Mouse (Mus musculus) midbrain, postnatal 0 days (tissue): ENCODE measurements around the gene Map6d1. TPM values are rescaled to one million over a fixed set of nuclear protein-coding genes. Genes with fewer than 3 reads are reported as not detected.

Source experiments
- ATAC-seq: fragments of 200-750 bp; cut with Nextera tagmentation; 2 replicates; pipeline ENCODE4 v1.8.0; 2017; ENCODE audit warnings: moderate number of reproducible peaks, mild to moderate bottlenecking, moderate TSS enrichment, moderate library complexity; ENCODE audit not compliant: low FRiP score
- DNase-seq: peaks from one replicate; pipeline ENCODE4 v3.0.0-alpha.2; 2015; ENCODE audit warnings: low spot score
- H3K27ac ChIP-seq: fragments of 300-500 bp; sonication (generic); 2 replicates; pipeline ENCODE4 v1.5.1; 2014; ENCODE audit warnings: low read depth, mild to moderate bottlenecking, low read length, mixed read lengths
- H3K27me3 ChIP-seq: fragments of 300-500 bp; sonication (generic); 2 replicates; pipeline ENCODE4 v1.6.1; 2014; ENCODE audit warnings: low read length, control low read depth, mixed read lengths; ENCODE audit not compliant: insufficient read depth
- H3K36me3 ChIP-seq: fragments of 300-500 bp; sonication (generic); 2 replicates; pipeline ENCODE4 v1.6.1; 2014; ENCODE audit warnings: low read length, control low read depth, mixed read lengths; ENCODE audit not compliant: insufficient read depth
- H3K4me1 ChIP-seq: fragments of 300-500 bp; sonication (generic); 2 replicates; pipeline ENCODE4 v1.6.1; 2014; ENCODE audit warnings: mild to moderate bottlenecking, control low read depth, antibody characterized with exemption, low read length, mixed read lengths; ENCODE audit not compliant: insufficient read depth
- H3K4me2 ChIP-seq: fragments of 300-500 bp; sonication (generic); 2 replicates; pipeline ENCODE4 v1.6.1; 2014; ENCODE audit warnings: low read depth, mild to moderate bottlenecking, low read length, mixed read lengths; ENCODE audit not compliant: poor library complexity, severe bottlenecking
- H3K4me3 ChIP-seq: fragments of 300-500 bp; sonication (generic); 2 replicates; pipeline ENCODE4 v1.5.1; 2014; ENCODE audit warnings: low read depth, mild to moderate bottlenecking, low read length, moderate library complexity
- H3K9ac ChIP-seq: fragments of 300-500 bp; sonication (generic); replicated peaks from 2 replicates; pipeline ENCODE4 v1.6.1; 2014; ENCODE audit warnings: mild to moderate bottlenecking, low read length, moderate library complexity, mixed read lengths; ENCODE audit not compliant: poor library complexity, severe bottlenecking
- H3K9me3 ChIP-seq: fragments of 300-500 bp; sonication (generic); 2 replicates; pipeline ENCODE4 v1.6.1; 2016; ENCODE audit warnings: low read length, control low read depth
- CTCF ChIP-seq: IDR thresholded peaks from 2 replicates; pipeline ENCODE4 v1.5.1; 2016; ENCODE audit warnings: antibody characterized with exemption, mild to moderate bottlenecking
- WGBS: fragments of 180-500 bp; shearing (Covaris S2); extraction: QIAGEN DNeasy Blood & Tissue Kit; methylation state at CpG from one replicate; pipeline ENCODE4 v1.1.7; 2014; 5-methylcytosine and 5-hydroxymethylcytosine counted together
- polyA plus RNA-seq: library from polyadenylated mRNA; unstranded; fragments of >200 nt; fragmentation: Nextera tagmentation; extraction: Ambion mirVana; gene quantifications from 2 replicates; pipeline ENCODE4 v1.2.1, GENCODE M21; 2015
- total RNA-seq: library from RNA; depleted of rRNA; stranded (reverse); fragments of >200 nt; gene quantifications from 2 replicates; pipeline ENCODE4 v1.2.3, GENCODE M21; 2014

The Map6d1 gene
- total and polyA plus RNA-seq, 2 experiments from 2014 or later: 3.7 to 8.6 TPM

DNA sequence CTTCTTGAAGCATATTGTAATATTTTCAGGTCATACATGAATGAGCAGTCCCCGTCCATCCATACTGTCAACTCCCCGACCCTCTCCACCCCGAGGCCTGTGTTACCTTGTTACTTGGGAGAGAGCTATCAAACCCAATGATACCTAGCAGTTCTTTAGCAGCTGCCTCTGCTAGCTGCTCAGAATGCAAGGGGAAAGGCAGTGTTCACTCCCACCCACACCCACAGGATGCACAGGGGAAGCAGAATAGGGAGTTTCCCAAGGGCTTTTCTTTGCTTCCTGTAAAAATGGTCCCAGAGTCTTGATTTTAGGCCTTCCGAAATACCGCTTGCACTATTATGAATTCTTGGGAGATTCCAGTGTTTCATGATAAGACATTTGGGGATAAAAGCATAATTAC lies 13.0 kb downstream of the Map6d1 start:
- ATAC-seq (no peak), DNase-seq (no peak)
- WGBS: 97% methylated on average over 5 of the region's 5 CpGs
- no peak for TF ChIP-seq CTCF
- no peaks in the 10 kb centered on the region for H3K27me3 ChIP-seq
- H3K36me3 ChIP-seq: peaks cover 57% of the 10 kb centered on the region
- H3K9me3 ChIP-seq: no peaks in the 10 kb centered on the region
- H3K9ac ChIP-seq: no peak overlapping the region
- no peak overlapping the region for H3K27ac ChIP-seq
- H3K4me3 ChIP-seq: no peak overlapping the region
- no peak overlapping the region for H3K4me2 ChIP-seq
- H3K4me1 ChIP-seq: no peaks in the 10 kb centered on the region

DNA sequence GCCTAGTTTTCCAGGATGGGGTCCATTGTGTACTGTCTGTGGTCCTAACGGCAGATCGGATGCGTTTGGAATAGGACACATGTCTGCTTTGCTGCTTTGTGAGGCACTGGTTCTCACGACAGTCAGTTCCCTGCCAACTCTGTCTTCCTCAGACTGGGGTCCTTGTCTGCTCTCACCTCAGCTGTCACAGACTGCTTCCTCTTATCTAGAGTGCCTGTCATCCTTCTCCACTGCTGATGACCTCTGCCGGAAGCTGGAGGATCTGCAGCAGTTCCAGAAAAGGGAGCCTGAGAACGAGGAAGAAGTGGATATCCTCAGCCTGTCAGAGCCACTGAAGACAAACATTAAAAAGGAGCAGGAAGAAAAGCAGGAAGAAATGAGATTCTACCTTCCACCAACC lies 13.7 kb downstream of the Map6d1 start:
- H3K4me3 ChIP-seq: no peak overlapping the region
- DNase-seq (no peak), ATAC-seq (no peak)
- peak; percentile 37; the same call in 1 of the 2 replicates for TF ChIP-seq CTCF
- H3K27me3 ChIP-seq: no peaks in the 10 kb centered on the region
- H3K36me3 ChIP-seq: peaks cover 63% of the 10 kb centered on the region
- no peak overlapping the region for H3K4me2 ChIP-seq
- no peak overlapping the region for H3K9ac ChIP-seq
- 75% methylated on average over 6 of the region's 6 CpGs for whole genome bisulfite sequencing
- H3K4me1 ChIP-seq: no peaks in the 10 kb centered on the region
- H3K9me3 ChIP-seq: no peaks in the 10 kb centered on the region
- H3K27ac ChIP-seq: no peak overlapping the region

DNA sequence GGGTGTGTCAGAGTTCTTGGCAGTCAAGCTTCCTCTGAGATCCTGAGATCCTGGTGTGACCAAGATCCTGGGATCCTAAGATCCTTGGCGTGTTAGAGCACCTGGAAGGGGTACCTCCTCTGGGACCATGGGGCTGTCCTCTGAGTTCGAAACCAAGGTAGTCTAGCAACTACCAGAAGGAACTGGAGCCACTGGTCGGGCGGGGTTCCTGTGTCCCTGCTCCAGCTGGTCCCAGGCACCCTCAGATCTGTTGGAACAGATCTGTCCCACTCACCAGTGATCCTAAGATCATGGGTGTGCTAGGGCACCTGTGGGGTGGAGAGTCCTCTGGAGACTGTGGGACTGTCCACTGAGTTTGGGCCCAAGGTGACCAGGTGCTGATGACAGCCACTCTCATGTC lies 14.5 kb downstream of the Map6d1 start:
- H3K36me3 ChIP-seq: peaks cover 69% of the 10 kb centered on the region
- 98% methylated on average over 4 of the region's 4 CpGs for WGBS

DNA sequence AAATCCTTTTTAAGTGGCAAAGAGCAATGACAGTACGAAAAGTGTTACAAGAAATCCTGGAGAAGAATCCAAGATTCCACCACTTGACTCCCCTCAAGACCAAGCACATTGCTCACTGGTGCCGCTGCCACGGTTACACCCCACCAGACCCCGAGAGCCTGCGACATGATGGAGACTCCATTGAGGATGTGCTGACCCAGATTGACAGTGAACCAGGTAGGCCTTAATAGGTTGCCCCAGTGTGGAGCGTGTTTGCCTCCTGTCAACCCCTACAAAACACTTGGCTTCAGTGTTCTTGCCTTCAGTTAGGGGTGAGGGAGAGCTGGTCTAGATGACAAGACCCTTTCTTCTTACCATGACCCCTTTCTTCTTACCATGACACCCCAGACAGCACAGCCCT lies 18.4 kb downstream of the Map6d1 start:
- Histone ChIP-seq H3K36me3 (peaks cover 55% of the 10 kb centered on the region), H3K9ac (no peak overlapping the region), H3K9me3 (no peaks in the 10 kb centered on the region), H3K4me1 (no peaks in the 10 kb centered on the region), H3K4me2 (no peak overlapping the region), H3K27ac (no peak overlapping the region), H3K4me3 (no peak overlapping the region), H3K27me3 (no peaks in the 10 kb centered on the region)
- WGBS: 99% methylated on average over 6 of the region's 6 CpGs
- ATAC-seq (no peak), DNase-seq (no peak)
- no peak for TF ChIP-seq CTCF

More for the DNA sequence above, 14.5 kb downstream of the Map6d1 start:
- Histone ChIP-seq H3K9me3 (no peaks in the 10 kb centered on the region), H3K4me2 (no peak overlapping the region), H3K4me3 (no peak overlapping the region), H3K27me3 (no peaks in the 10 kb centered on the region), H3K27ac (no peak overlapping the region), H3K9ac (no peak overlapping the region), H3K4me1 (no peaks in the 10 kb centered on the region)
- ATAC-seq (no peak), DNase-seq (no peak)
- no peak for TF ChIP-seq CTCF

- no peak overlapping the region for H3K4me3 ChIP-seq
- H3K4me1 ChIP-seq: no peaks in the 10 kb centered on the region
- peak; percentile 38; the same call in 1 of the 2 replicates for ATAC-seq
- peak; percentile 80 for TF ChIP-seq CTCF
- DNase-seq: peak; percentile 74
- no peak overlapping the region for H3K9ac ChIP-seq
- H3K27ac ChIP-seq: no peak overlapping the region
- H3K9me3 ChIP-seq: no peaks in the 10 kb centered on the region
- 84% methylated on average over 3 of the region's 3 CpGs for WGBS
- H3K4me2 ChIP-seq: no peak overlapping the region
- H3K36me3 ChIP-seq: peaks cover 60% of the 10 kb centered on the region
- no peaks in the 10 kb centered on the region for H3K27me3 ChIP-seq
Observed at GRCm38 (mm10) chr16:20213591-20214226, 27.4 kb downstream of the Map6d1 start.

DNA sequence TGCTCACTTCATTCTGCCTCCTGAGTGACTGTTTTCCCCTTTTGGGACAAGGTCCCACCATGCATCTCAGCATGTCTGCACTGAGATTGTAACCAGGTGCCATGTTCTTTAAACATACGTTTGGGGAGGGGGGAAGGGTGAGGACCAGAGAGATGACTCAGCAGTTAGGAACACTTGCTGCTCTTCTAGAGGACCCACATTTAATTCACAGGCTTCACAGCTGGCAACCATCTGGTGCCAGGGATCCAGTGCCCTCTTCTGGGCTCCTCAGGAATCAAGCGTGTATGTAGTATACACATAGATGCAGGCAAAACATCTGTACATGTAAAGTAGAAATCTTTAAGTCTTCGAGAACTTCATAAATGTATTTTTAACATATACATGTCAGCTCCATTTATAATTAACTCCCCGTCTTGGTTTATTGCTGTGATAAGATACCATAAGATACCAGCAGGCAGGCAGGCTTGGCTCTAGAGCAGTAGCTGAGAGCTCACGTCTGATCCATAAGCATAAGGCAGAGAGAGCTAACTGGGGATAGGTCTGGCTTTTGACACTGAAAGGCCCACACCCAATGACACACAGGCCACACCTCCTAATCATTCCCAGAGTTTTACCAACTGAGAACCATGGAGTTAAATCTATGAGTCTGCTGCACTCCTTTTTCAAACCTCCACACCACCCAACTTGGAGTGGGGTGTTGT lies 41.5 kb downstream of the Map6d1 start:
- Histone ChIP-seq H3K9me3 (no peaks in the 10 kb centered on the region), H3K4me3 (no peak overlapping the region), H3K9ac (no peak overlapping the region), H3K36me3 (peaks cover 35% of the 10 kb centered on the region), H3K27ac (no peak overlapping the region), H3K4me1 (no peaks in the 10 kb centered on the region), H3K27me3 (no peaks in the 10 kb centered on the region), H3K4me2 (no peak overlapping the region)
- 93% methylated on average over 5 of the region's 5 CpGs for WGBS
- DNase-seq (no peak), ATAC-seq (no peak)
- 0 out of 2 replicates have a peak, but pooled peaks have one; percentile 10 for TF ChIP-seq CTCF
